Mouse (Mus musculus) liver, adult (tissue): ENCODE results near the gene Timmdc1.

Experiments used
- GATA4 ChIP-seq: IDR thresholded peaks from 2 replicates; pipeline ENCODE4 v1.6.1; 2014; ENCODE audit warnings: mild to moderate bottlenecking, low read length; ENCODE audit not compliant: insufficient replicate concordance

Gene Timmdc1

GRCm38 (mm10) chr16:38475681-38476311 lies 46.7 kb downstream of the Timmdc1 start:
- TF ChIP-seq GATA4 = no peak

GRCm38 (mm10) chr16:38474677-38475286 lies 47.7 kb downstream of the Timmdc1 start:
- TF ChIP-seq GATA4 = no peak

GRCm38 (mm10) chr16:38473661-38474060 lies 48.8 kb downstream of the Timmdc1 start:
- TF ChIP-seq GATA4 = no peak

- no peak for TF ChIP-seq GATA4
Measured at GRCm38 (mm10) chr16:38472507-38472873, 50.0 kb downstream of the Timmdc1 start.

GRCm38 (mm10) chr16:38471697-38472506 lies 50.6 kb downstream of the Timmdc1 start:
- TF ChIP-seq GATA4 = no peak

- no peak for TF ChIP-seq GATA4
Measured at GRCm38 (mm10) chr16:38469437-38469836, 53.0 kb downstream of the Timmdc1 start.

GRCm38 (mm10) chr16:38468706-38469018 lies 53.8 kb downstream of the Timmdc1 start:
- no peak for TF ChIP-seq GATA4

GRCm38 (mm10) chr16:38467917-38468705 lies 54.4 kb downstream of the Timmdc1 start:
- TF ChIP-seq GATA4 = no peak

GRCm38 (mm10) chr16:38467091-38467916 lies 55.2 kb downstream of the Timmdc1 start:
- no peak for TF ChIP-seq GATA4

GRCm38 (mm10) chr16:38466089-38466488 lies 56.4 kb downstream of the Timmdc1 start:
- no peak for TF ChIP-seq GATA4

GRCm38 (mm10) chr16:38463305-38463704 lies 59.2 kb downstream of the Timmdc1 start:
- no peak for TF ChIP-seq GATA4

GRCm38 (mm10) chr16:38462161-38462560 lies 60.3 kb downstream of the Timmdc1 start:
- no peak for TF ChIP-seq GATA4

GRCm38 (mm10) chr16:38461749-38462148 lies 60.7 kb downstream of the Timmdc1 start:
- TF ChIP-seq GATA4 = no peak

GRCm38 (mm10) chr16:38459990-38460389 lies 62.5 kb downstream of the Timmdc1 start:
- no peak for TF ChIP-seq GATA4
